Mouse (Mus musculus) 416B (cell line): ENCODE data around the gene Slc9a5.

ENCODE experiments used
- DNase-seq: peaks from one replicate; pipeline ENCODE4 v3.0.0; 2011; ENCODE audit warnings: low read depth

The Slc9a5 gene

GRCm38 (mm10) chr8:105326141-105326672 lies 22.4 kb upstream of the Slc9a5 start, which contains the start of the genes Lrrc29 and Tmem208:
Lrrc29 (minus strand) TSS chr8:105326278.
Tmem208 (plus strand) TSS chr8:105326354.
- peak; percentile 97 for DNase-seq

DNA sequence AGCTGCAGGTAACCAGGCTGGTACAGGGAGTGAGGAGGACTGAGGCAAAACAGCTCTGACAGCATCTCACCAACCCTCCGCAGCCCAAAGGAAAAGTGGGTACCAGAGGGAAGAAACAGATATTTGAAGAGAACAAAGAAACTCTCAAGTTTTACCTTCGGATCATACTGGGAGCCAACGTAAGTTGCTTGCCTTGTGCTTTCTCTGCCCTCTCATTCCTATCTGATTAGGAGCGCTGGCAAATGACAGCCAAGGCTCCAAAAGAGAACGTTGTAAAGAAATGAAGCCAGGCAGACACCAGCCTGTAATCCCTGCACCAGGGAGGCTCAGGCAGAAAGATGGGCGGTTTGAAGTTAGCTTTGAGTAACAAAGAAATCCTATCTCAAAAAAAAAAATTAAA lies 21.7 kb upstream of the Slc9a5 start:
- DNase-seq, result no peak

GRCm38 (mm10) chr8:105330325-105330724 lies 18.3 kb upstream of the Slc9a5 start:
- no peak for DNase-seq

DNA sequence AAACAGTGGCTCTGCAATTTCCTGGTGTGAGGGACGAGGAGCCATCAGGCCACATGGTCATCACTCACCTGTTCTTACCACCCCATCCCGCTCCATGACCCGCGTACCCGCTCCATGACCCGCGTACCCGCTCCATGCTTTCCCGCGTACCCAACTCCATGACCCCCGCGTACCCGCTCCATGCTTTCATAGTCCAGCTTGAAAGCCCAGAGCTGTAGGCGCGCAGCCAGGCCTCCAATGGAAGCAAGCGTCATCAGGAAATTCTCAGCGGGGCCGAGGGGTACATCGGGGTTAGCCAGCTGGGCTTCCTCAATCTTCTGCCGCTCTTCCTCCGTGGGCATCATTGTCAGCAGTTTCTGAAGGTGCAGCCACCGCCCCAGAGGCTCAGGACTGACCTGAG lies 17.2 kb upstream of the Slc9a5 start:
- DNase-seq, result no peak

GRCm38 (mm10) chr8:105331931-105332330 lies 16.7 kb upstream of the Slc9a5 start:
- no peak for DNase-seq

GRCm38 (mm10) chr8:105332523-105332922 lies 16.1 kb upstream of the Slc9a5 start:
- no peak for DNase-seq

- no peak for DNase-seq
Measured at GRCm38 (mm10) chr8:105336373-105337130, 12.1 kb upstream of the Slc9a5 start.

- DNase-seq, result peak; percentile 82
Measured at GRCm38 (mm10) chr8:105338992-105339391, 9.7 kb upstream of the Slc9a5 start.

- peak; percentile 53 for DNase-seq
Measured at GRCm38 (mm10) chr8:105339886-105340635, 8.6 kb upstream of the Slc9a5 start.

DNA sequence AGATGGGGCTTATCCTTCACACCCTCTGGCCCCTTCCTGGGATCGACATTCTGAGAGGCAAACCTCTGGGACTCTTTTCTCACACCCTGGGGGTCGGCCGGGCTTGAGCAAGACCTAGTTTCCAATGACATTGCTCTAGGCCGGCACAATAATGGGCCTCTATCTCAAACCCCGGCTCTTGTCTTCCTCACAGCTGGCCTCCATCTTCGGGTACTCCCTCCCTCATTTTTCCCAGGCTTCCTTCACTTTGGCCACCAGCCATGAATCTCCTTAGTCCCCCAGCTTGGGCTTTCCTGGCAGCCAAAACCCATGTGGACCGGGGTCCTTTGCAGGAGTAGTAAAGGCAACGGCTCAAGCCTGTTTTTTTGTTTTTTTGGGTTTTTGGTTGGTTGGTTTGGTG lies 7.2 kb upstream of the Slc9a5 start:
- no peak for DNase-seq

- DNase-seq, result no peak
Measured at GRCm38 (mm10) chr8:105342768-105343167, 5.9 kb upstream of the Slc9a5 start.

DNA sequence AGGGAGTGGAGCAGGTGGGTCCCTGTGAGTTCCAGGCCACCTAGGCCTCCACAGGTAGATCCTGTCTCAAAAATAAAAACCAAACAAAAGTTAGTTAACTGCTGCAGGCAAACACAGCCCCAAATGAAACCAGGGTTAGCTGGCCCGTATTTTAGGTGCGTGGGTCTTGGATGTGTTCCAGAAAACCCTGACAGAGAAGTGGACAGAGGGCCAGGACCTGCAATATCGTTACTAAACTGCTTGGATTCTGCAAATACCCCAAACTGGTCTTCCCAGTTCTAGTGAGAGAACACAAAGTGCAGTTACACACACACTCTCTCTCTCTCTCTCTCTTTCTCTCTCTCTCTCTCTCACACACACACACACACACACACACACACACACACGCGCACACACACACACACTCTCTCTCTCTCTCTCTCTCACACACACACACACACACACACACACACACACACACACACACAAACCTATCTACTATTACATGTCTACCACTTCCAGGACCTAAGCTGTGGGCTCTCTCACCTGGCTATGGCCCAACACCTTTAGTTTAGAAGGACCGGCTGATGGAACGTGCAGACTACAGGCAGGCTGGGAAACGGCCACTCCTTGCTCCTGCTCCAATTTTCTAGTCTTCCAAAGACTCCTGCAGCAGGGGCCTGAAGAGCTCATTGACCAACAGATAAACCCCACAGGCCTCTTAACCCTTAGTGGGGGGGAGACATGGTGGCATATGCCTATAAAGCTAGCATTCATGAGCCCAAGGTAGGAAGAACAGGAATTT lies 4.7 kb upstream of the Slc9a5 start:
- DNase-seq, result peak; percentile 25

GRCm38 (mm10) chr8:105345061-105345975 lies 3.3 kb upstream of the Slc9a5 start:
- DNase-seq, result peak; percentile 88

DNA sequence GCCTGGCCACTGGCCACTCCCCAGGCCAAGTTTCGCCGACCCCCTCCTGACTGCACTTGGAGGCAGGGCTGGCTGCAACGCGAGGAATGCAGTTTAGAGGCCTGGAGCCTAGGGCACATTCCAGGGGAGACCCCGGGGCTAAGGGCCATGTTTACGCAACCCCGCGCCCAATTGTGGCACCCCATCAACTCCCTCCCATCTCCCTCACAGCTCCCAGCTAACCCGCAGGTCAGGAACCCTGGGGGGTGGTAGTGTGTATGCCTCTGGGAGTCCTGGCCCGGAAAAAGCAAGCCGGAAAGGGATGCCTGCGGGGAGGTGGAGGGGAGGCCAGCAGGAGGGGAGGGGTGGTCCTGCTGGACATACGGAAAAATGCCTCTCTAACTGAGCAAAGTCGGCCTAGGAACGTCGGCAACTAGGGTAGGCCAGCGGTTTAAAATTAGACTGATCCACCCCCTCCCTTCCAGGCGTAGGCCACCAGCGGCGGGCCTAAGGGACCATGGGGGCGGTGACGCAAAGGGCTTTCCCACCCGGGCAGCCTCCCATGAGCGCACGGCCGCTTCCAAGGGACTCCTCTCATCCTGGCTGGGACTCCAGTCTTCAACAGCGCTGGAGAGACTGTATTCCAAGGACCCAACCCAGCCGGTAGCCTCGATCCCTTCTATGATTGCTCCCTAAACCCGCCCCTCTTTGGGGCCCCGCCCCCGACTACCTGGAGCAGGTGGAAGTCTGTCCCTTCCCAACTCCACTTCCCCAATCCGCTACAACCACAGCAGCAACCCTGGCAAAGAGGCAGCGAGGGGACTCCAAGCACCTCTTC lies 1.8 kb upstream of the Slc9a5 start:
- DNase-seq, result peak; percentile 37

- DNase-seq, result peak; percentile 97
Measured at GRCm38 (mm10) chr8:105347428-105348221, 1.0 kb upstream of the Slc9a5 start, which contains the start of gene Fhod1. Fhod1 (minus strand) TSS chr8:105347953.

DNA sequence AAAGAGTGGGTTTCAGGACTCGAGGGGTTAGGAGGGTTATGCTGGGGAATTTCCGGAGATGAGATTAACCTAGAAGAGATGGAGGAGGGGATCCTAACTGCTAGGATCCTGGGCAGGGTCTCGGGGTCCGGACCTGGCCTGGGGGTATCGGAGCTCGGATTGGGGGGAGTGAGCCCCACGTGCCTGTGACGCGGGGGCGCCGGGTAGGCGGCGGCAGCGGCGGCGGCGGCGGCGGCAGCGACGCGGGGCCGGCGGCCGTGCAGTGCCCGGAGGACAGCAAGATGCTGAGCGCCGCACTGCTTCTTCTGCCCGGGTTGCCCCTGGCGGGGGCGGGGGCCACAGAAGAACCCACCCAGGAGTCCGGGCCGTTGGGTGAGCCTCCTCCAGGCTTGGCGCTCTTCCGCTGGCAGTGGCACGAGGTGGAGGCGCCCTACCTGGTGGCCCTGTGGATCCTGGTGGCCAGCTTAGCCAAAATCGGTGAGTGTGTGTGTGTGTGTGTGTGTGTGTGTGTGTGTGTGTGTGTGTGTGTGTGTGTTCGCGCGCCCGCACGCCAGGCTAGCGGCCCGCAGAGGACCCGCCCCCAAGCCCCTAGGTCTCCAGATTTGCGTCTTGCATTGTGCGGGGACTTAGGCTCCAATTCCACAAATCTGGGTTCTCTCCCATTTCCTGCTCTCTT lies 591 bp downstream of the Slc9a5 start:
- DNase-seq, result no peak

GRCm38 (mm10) chr8:105350186-105350585 lies 1.5 kb downstream of the Slc9a5 start:
- DNase-seq, result no peak

GRCm38 (mm10) chr8:105353583-105354135 lies 5.0 kb downstream of the Slc9a5 start:
- DNase-seq, result no peak
